Mouse (Mus musculus): ENCODE results near the gene Pogk. TPM values are rescaled to one million over a fixed set of nuclear protein-coding genes. Genes with fewer than 3 reads are reported as not detected.
A peak's percentile ranks its signal among the peaks of the same experiment; 100 is the strongest.

Gene Pogk
- 1 to 10 TPM; 3.3 to 6.9 (median 4.2) TPM for polyA plus RNA-seq (2017; shearing (Covaris generic))

- peak; percentile 92 for ATAC-seq
Observed at GRCm38 (mm10) chr1:166409701-166410220, at the start of gene Pogk. Gene Pogk, minus strand, starts transcription at chr1:166409863.

DNA sequence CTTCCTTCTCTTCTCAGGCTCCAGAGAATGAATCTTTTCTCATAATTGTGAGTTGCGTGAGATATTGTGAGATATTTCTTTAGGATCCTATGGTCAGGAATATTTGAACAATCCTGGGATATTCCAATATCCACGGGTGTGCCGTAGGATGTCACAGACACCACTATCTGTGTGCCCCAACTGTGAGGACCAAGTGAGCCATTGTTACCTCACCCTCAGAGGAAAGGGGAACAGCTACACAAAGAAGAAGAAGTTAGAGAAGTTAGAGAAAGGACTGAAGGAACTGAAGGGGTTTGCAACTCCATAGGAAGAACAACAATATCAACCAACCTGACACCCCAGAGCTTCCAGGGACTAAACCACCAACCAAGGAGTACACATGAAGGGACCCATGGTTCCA, 32.3 kb upstream of the Pogk start:
- ATAC-seq, result no peak

DNA sequence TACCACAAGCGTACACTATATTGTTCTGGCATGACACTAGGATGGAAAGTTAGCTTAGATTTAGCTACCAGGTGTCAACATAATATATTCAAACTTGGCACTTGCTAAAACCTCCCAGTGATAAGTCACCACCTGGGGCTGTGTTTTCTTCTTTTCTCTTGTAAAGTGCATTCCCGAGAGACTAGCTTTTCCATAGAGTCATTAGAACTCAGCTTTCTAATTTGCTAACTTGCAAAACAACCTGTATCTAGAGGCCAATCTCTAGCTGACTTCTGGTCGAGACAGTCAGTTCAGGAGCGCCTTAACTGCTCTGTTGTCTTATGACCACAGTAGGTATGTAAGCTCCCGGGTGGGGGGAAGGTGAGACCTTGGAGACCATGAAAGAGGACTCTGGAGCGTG, 29.8 kb upstream of the Pogk start:
- no peak for ATAC-seq

GRCm38 (mm10) chr1:166429809-166430431, 20.3 kb upstream of the Pogk start:
- no peak for ATAC-seq

- ATAC-seq, result no peak
Observed at GRCm38 (mm10) chr1:166429053-166429452, 19.4 kb upstream of the Pogk start.

DNA sequence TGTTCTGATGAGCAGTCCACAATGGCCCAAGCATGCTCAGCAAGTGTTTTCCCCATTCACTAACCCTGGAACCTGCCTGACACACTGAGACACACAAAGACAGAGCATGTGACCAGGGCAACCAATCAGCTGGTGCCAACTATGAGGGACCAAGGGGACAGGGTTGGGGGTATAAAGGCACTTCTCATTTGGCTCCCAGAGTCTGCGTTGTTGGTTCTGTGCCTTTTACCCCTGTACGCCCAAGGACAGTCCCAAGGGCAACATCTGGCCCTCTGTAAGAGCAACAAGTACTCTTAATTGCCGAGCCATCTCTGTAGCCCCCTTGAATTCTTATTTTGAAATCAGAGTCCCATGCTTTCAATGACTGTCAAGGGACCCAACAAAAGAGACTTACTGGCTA, 2.6 kb upstream of the Pogk start:
- ATAC-seq, result no peak

GRCm38 (mm10) chr1:166411541-166411940, 1.9 kb upstream of the Pogk start:
- ATAC-seq, result no peak

GRCm38 (mm10) chr1:166409177-166409700, 424 bp downstream of the Pogk start:
- ATAC-seq, result peak; percentile 15

- ATAC-seq, result no peak
Observed at GRCm38 (mm10) chr1:166403846-166404245, 5.8 kb downstream of the Pogk start.

DNA sequence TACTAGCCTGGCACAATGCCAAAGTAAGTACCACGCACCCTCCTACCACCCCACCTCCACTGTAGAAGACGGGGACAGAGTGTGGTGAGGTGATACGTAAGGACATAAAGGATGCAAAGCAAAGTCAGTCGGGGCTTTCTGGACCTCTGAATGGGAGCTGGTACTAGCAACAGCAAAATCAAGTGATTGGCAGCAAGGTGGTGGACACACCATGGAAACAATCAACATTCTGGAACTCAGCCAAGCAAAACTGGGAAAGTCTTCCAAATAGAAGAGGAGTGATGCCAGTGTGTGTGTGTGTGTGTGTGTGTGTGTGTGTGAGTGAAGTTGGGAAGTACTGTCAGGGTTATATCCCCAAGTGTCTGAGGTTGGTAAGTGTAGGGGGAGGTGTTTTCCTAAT, 7.7 kb downstream of the Pogk start:
- no peak for ATAC-seq

GRCm38 (mm10) chr1:166401455-166401854, 8.2 kb downstream of the Pogk start:
- no peak for ATAC-seq

GRCm38 (mm10) chr1:166396381-166396780, 13.3 kb downstream of the Pogk start:
- no peak for ATAC-seq

DNA sequence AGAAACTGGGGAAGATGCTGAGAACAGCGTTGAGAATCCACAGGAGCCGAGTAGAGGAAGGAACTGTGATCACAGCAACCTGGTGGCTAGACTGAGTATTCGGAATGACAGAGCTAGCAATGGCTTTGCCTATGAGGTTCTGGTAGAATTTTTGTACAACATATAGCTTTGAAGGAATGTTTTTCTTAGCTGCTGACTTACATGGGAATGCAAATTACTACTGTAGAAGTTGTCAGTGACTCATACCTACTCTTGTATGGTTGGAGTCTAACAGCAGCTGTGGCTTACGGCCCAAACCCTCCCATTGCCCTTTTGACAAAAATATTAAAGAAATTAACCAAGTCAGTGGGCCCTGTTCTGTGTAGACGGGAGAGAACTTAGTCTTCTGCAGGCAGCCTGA, 14.0 kb downstream of the Pogk start:
- no peak for ATAC-seq

DNA sequence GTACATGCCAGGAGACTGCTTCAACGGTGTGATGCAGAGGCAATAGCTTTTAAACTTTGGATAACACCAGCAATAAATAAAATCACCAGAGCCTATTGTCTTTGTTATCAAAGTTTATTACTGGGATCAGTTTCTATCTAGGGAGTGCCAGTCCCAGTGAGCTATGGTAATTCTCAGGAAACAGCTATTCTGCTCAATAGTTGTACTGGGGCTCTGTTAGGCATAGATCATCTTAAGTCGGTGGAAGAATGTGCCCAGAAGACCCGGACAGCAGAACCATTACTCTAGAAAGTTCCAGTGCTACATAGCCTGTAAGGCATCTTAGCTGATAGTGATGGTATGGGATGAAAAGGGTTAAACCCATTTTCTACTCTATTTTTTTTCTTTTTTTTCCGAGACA, 14.9 kb downstream of the Pogk start:
- no peak for ATAC-seq

- ATAC-seq, result no peak
Observed at GRCm38 (mm10) chr1:166391671-166392070, 18.0 kb downstream of the Pogk start.

DNA sequence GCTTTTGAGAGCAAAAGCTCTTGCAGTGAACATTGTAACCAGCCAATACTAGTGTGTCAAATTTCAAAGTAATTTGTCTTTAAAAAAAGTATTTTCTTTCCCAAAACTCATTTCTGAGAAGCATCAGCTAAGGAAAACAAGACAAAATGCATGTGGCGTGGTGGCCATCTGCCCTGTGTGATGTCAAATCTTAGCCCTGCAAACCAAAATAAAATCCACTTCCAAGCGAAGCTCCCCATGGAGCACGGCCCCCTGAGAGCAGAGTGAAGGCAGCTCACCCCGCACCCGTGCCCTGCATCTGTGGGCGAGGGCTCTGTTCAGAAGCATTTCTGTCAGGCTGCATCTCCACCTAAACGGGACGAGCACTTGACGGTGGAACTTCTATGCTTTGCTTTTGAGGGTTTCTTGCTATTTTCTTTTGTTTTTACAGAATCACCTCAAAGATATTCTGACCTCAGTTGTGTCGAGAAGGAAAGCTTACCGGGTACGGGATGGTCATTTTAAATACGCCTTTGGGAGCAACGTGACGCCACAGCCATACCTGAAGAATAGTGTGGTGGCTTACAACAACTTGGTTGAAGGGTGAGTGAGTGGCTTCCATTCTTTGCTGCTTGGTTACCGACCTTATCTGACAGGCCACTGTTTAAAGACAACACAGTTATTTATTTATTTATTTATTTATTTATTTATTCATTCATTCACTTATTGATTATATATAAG, 20.1 kb downstream of the Pogk start:
- ATAC-seq, result no peak

- no peak for ATAC-seq
Observed at GRCm38 (mm10) chr1:166388511-166388910, 21.2 kb downstream of the Pogk start.

GRCm38 (mm10) chr1:166385431-166385830, 24.2 kb downstream of the Pogk start:
- no peak for ATAC-seq

DNA sequence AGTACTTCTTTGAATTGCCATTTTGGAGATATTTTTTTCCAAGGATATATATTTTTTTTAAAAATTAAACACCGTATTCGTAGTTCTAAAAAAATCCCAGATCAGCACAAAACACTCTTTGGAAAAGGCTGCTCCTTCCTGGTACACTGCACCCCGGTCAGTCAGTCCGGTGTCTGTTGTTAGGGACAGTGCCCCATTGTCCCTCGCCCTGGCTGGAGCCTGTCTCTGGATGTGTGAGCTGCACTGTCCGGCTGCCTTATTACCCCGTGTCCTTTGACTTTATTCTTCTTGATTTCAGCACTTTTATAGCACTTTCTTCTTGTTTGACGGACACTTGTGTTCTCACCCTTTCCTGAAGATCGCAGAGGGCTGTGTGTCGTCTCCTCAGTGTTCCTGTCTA, 25.0 kb downstream of the Pogk start:
- no peak for ATAC-seq

- ATAC-seq, result no peak
Observed at GRCm38 (mm10) chr1:166382626-166383025, 27.0 kb downstream of the Pogk start.

DNA sequence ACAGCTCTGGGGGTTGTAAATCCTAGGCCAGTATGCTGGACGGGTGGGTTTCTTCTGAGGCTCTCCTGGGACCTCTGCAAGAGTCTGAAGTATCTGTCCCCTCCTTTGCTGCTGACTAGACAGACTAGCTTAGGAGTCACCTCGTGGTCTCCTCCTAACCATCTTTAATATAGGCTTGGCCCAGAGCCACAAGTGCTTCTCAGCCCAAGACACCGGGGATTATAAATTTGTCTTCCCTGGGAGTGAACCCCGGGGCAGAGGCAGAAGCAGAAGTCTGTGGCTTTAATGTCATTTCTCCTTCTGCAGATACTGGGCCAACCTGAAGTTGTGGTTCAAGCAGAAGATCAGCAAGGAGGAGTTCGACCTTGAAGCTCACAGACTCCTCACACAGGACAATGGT, 27.8 kb downstream of the Pogk start:
- no peak for ATAC-seq

DNA sequence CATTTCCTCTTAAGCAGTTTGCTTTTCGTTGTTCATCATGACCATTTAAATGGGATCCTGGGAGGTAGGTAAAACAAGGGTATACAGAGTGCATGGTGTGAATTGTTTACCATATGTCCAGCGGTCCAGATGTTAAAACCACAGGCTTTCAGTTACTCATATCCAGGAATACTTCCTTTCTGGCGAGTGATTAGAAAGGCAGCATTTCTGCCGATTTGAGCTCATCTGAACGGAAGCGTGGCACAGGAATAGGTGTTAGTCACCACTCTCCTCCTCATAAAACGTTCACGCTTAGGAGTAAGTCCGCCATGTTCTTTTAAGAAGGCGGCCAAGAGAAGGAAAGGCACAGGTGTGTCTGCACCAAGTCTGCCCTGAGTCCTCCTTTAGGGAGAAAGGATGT, 28.3 kb downstream of the Pogk start:
- ATAC-seq, result no peak

- ATAC-seq, result peak; percentile 61
Observed at GRCm38 (mm10) chr1:166379630-166380231, 29.9 kb downstream of the Pogk start.
